Mouse (Mus musculus) hindbrain, embryonic 13.5 days (tissue): ENCODE results near the gene Ube2g2. TPM values are rescaled to one million over a fixed set of nuclear protein-coding genes. Genes with fewer than 3 reads are reported as not detected.
"Not testable (repeated sequence)": the region's sequence is repeated elsewhere in the genome, so short reads cannot be mapped to it uniquely, and the experiment has no call there.

Experiments used
- ATAC-seq: fragments of 200-750 bp; cut with Nextera tagmentation; 2 replicates; pipeline ENCODE4 v1.8.0; 2017; ENCODE audit warnings: moderate TSS enrichment; ENCODE audit not compliant: low FRiP score
- H3K27ac ChIP-seq: fragments of 300-500 bp; sonication (generic); 2 replicates; pipeline ENCODE4 v1.5.1; 2015; ENCODE audit warnings: inconsistent platforms, mild to moderate bottlenecking, moderate library complexity
- H3K27me3 ChIP-seq: fragments of 300-500 bp; sonication (generic); 2 replicates; pipeline ENCODE4 v1.6.1; 2015; ENCODE audit warnings: mild to moderate bottlenecking, inconsistent platforms
- H3K36me3 ChIP-seq: fragments of 300-500 bp; sonication (generic); 2 replicates; pipeline ENCODE4 v1.6.1; 2015; ENCODE audit warnings: mild to moderate bottlenecking, inconsistent platforms
- H3K4me1 ChIP-seq: fragments of 300-500 bp; sonication (generic); replicated peaks from 2 replicates; pipeline ENCODE4 v1.6.1; 2015; ENCODE audit warnings: inconsistent platforms
- H3K4me2 ChIP-seq: fragments of 300-500 bp; sonication (generic); 2 replicates; pipeline ENCODE4 v1.6.1; 2015; ENCODE audit warnings: inconsistent platforms, mild to moderate bottlenecking, moderate library complexity
- H3K4me3 ChIP-seq: fragments of 300-500 bp; sonication (generic); 2 replicates; pipeline ENCODE4 v1.5.1; 2015; ENCODE audit warnings: mild to moderate bottlenecking, inconsistent platforms
- H3K9ac ChIP-seq: fragments of 300-500 bp; sonication (generic); 2 replicates; pipeline ENCODE4 v1.6.1; 2015; ENCODE audit warnings: mild to moderate bottlenecking, inconsistent platforms
- H3K9me3 ChIP-seq: fragments of 300-500 bp; sonication (generic); 2 replicates; pipeline ENCODE4 v1.6.1; 2016; ENCODE audit warnings: inconsistent platforms
- WGBS: fragments of 180-500 bp; shearing (Covaris S2); methylation state at CpG from one replicate; pipeline ENCODE4 v1.1.7; 2015; 5-methylcytosine and 5-hydroxymethylcytosine counted together
- polyA plus RNA-seq: library from polyadenylated mRNA; unstranded; fragments of >200 nt; fragmentation: Nextera tagmentation; extraction: Ambion mirVana; gene quantifications from 2 replicates; pipeline ENCODE4 v1.2.1, GENCODE M21; 2015

Ube2g2 gene
- polyA plus RNA-seq, 1 experiment from 2014 or later: 94.5 TPM

GRCm38 (mm10) chr10:77663949-77664665 is 42.0 kb downstream of the Ube2g2 start:
- Histone ChIP-seq H3K4me3 (no peak overlapping the region), H3K4me2 (peak overlapping the region; percentile 21; the same call in 1 of the 2 replicates), H3K9ac (no peak overlapping the region; the same call in 1 of the 2 replicates), H3K36me3 (no peaks in the 10 kb centered on the region), H3K9me3 (no peaks in the 10 kb centered on the region), H3K27ac (no peak overlapping the region), H3K27me3 (peaks cover 8% of the 10 kb centered on the region; the same call in 1 of the 2 replicates), H3K4me1 (no peaks in the 10 kb centered on the region)
- 61% methylated on average over 43 of the region's 43 CpGs for WGBS
- ATAC-seq: no peak

GRCm38 (mm10) chr10:77666342-77666741 is 44.3 kb downstream of the Ube2g2 start:
- H3K4me2 ChIP-seq: no peak overlapping the region
- no peaks in the 10 kb centered on the region for H3K4me1 ChIP-seq
- no peaks in the 10 kb centered on the region for H3K9me3 ChIP-seq
- no peak overlapping the region for H3K4me3 ChIP-seq
- no peak for ATAC-seq
- H3K27me3 ChIP-seq: peaks cover 8% of the 10 kb centered on the region; the same call in 1 of the 2 replicates
- H3K27ac ChIP-seq: no peak overlapping the region
- H3K9ac ChIP-seq: no peak overlapping the region
- H3K36me3 ChIP-seq: no peaks in the 10 kb centered on the region
- WGBS: 83% methylated on average over 8 of the region's 8 CpGs

- no peaks in the 10 kb centered on the region for H3K36me3 ChIP-seq
- no peak for ATAC-seq
- WGBS: 84% methylated on average over 4 of the region's 4 CpGs
- H3K4me3 ChIP-seq: no peak overlapping the region
- no peak overlapping the region for H3K27ac ChIP-seq
- H3K4me1 ChIP-seq: no peaks in the 10 kb centered on the region
- no peak overlapping the region for H3K9ac ChIP-seq
- H3K4me2 ChIP-seq: no peak overlapping the region
- H3K9me3 ChIP-seq: no peaks in the 10 kb centered on the region
- H3K27me3 ChIP-seq: peaks cover 8% of the 10 kb centered on the region; the same call in 1 of the 2 replicates
These were observed 45.3 kb downstream of the Ube2g2 start for GRCm38 (mm10) chr10:77667402-77667801.

GRCm38 (mm10) chr10:77670710-77671109 is 48.6 kb downstream of the Ube2g2 start:
- 80% methylated on average over 4 of the region's 4 CpGs for WGBS
- H3K4me3 ChIP-seq: no peak overlapping the region
- no peaks in the 10 kb centered on the region for H3K4me1 ChIP-seq
- H3K36me3 ChIP-seq: no peaks in the 10 kb centered on the region
- no peak overlapping the region for H3K27ac ChIP-seq
- H3K9ac ChIP-seq: no peak overlapping the region
- no peak overlapping the region for H3K4me2 ChIP-seq
- H3K27me3 ChIP-seq: peaks cover 17% of the 10 kb centered on the region
- ATAC-seq: no peak
- H3K9me3 ChIP-seq: no peaks in the 10 kb centered on the region

- H3K27ac ChIP-seq: no peak overlapping the region
- no peaks in the 10 kb centered on the region for H3K36me3 ChIP-seq
- ATAC-seq: no peak
- H3K4me1 ChIP-seq: no peaks in the 10 kb centered on the region
- no peaks in the 10 kb centered on the region for H3K9me3 ChIP-seq
- WGBS: 85% methylated on average over 4 of the region's 4 CpGs
- H3K4me2 ChIP-seq: no peak overlapping the region
- H3K4me3 ChIP-seq: no peak overlapping the region
- H3K27me3 ChIP-seq: peaks cover 25% of the 10 kb centered on the region
- no peak overlapping the region for H3K9ac ChIP-seq
These were observed 49.4 kb downstream of the Ube2g2 start for GRCm38 (mm10) chr10:77671519-77671918.

GRCm38 (mm10) chr10:77673765-77674164 is 51.7 kb downstream of the Ube2g2 start:
- Histone ChIP-seq H3K4me1 (peaks cover 14% of the 10 kb centered on the region), H3K9ac (no peak overlapping the region), H3K27me3 (peaks cover 47% of the 10 kb centered on the region), H3K4me2 (no peak overlapping the region), H3K27ac (no peak overlapping the region), H3K36me3 (no peaks in the 10 kb centered on the region), H3K4me3 (no peak overlapping the region), H3K9me3 (no peaks in the 10 kb centered on the region)
- WGBS: 59% methylated on average over 13 of the region's 13 CpGs
- no peak for ATAC-seq

- under 1% methylated on average over 34 of the region's 35 CpGs for WGBS
- peak overlapping the region; percentile 53 for H3K9ac ChIP-seq
- H3K4me2 ChIP-seq: peak overlapping the region; percentile 71
- ATAC-seq: 0 out of 2 replicates have a peak, but pooled peaks have one; percentile 52
- peaks cover 14% of the 10 kb centered on the region for H3K4me1 ChIP-seq
- H3K9me3 ChIP-seq: no peaks in the 10 kb centered on the region
- no peak overlapping the region for H3K27ac ChIP-seq
- no peaks in the 10 kb centered on the region for H3K36me3 ChIP-seq
- peaks cover 56% of the 10 kb centered on the region for H3K27me3 ChIP-seq
- peak overlapping the region; percentile 37 for H3K4me3 ChIP-seq
These were observed 55.5 kb downstream of the Ube2g2 start for GRCm38 (mm10) chr10:77677562-77677961.

GRCm38 (mm10) chr10:77682994-77683393 is 60.9 kb downstream of the Ube2g2 start:
- H3K27ac ChIP-seq: no peak overlapping the region
- H3K9ac ChIP-seq: no peak overlapping the region
- no peaks in the 10 kb centered on the region for H3K9me3 ChIP-seq
- H3K4me3 ChIP-seq: no peak overlapping the region
- H3K4me2 ChIP-seq: no peak overlapping the region
- H3K4me1 ChIP-seq: peaks cover 24% of the 10 kb centered on the region
- no peaks in the 10 kb centered on the region for H3K36me3 ChIP-seq
- 77% methylated on average over 7 of the region's 7 CpGs for WGBS
- ATAC-seq: no peak
- H3K27me3 ChIP-seq: peaks cover 59% of the 10 kb centered on the region

GRCm38 (mm10) chr10:77684181-77684580 is 62.1 kb downstream of the Ube2g2 start:
- H3K4me2 ChIP-seq: no peak overlapping the region
- no peak overlapping the region for H3K9ac ChIP-seq
- H3K9me3 ChIP-seq: no peaks in the 10 kb centered on the region
- no peaks in the 10 kb centered on the region for H3K36me3 ChIP-seq
- H3K4me1 ChIP-seq: peaks cover 23% of the 10 kb centered on the region
- peaks cover 58% of the 10 kb centered on the region for H3K27me3 ChIP-seq
- H3K27ac ChIP-seq: no peak overlapping the region
- WGBS: 39% methylated on average over 8 of the region's 8 CpGs
- ATAC-seq: no peak
- no peak overlapping the region for H3K4me3 ChIP-seq

- Histone ChIP-seq H3K9me3 (no peaks in the 10 kb centered on the region), H3K4me3 (no peak within 1 kb of the TSS), H3K27me3 (peaks cover 53% of the 10 kb centered on the region), H3K36me3 (no peaks in the 10 kb centered on the region), H3K27ac (no peak within 1 kb of the TSS), H3K9ac (no peak within 1 kb of the TSS), H3K4me1 (peaks cover 33% of the 10 kb centered on the region), H3K4me2 (no peak within 1 kb of the TSS)
- WGBS: 7% methylated on average over 22 of the region's 22 CpGs
- ATAC-seq: no peak
These were observed 64.0 kb downstream of the Ube2g2 start, which contains the start of gene Tspear for GRCm38 (mm10) chr10:77685895-77686664. TSS of gene Tspear (plus strand) at chr10:77686569.

GRCm38 (mm10) chr10:77687021-77687420 is 64.9 kb downstream of the Ube2g2 start:
- 31% methylated on average over 10 of the region's 10 CpGs for WGBS
- no peak overlapping the region for H3K27ac ChIP-seq
- no peaks in the 10 kb centered on the region for H3K36me3 ChIP-seq
- H3K4me3 ChIP-seq: no peak overlapping the region
- peaks cover 53% of the 10 kb centered on the region for H3K27me3 ChIP-seq
- H3K9me3 ChIP-seq: no peaks in the 10 kb centered on the region
- ATAC-seq: no peak
- H3K4me2 ChIP-seq: no peak overlapping the region
- peaks cover 33% of the 10 kb centered on the region for H3K4me1 ChIP-seq
- H3K9ac ChIP-seq: no peak overlapping the region

- peaks cover 26% of the 10 kb centered on the region for H3K4me1 ChIP-seq
- H3K4me3 ChIP-seq, H3K36me3 ChIP-seq, ATAC-seq, H3K4me2 ChIP-seq, H3K27ac ChIP-seq, H3K9me3 ChIP-seq, H3K9ac ChIP-seq: not testable (repeated sequence)
- H3K27me3 ChIP-seq: peaks cover 36% of the 10 kb centered on the region
- WGBS: 78% methylated on average over 3 of the region's 3 CpGs
These were observed 68.3 kb downstream of the Ube2g2 start, which contains the start of gene Gm19402 for GRCm38 (mm10) chr10:77690356-77690807. TSS of gene Gm19402 (minus strand) at chr10:77690757.
